Mouse (Mus musculus) CH12.LX (cell line): ENCODE data around the gene Zdhhc11.

Experiments used
- CHD1 ChIP-seq: IDR thresholded peaks from 2 replicates; pipeline ENCODE4 v1.6.1; 2012; ENCODE audit warnings: low read depth, low read length, improper control_type of control experiment, inconsistent platforms
- CTCF ChIP-seq, 2 experiments: IDR thresholded peaks in 1 of 2; conservative IDR thresholded peaks in 1 of 2; 2 replicates each; pipeline ENCODE4 v1.5.1; 2011 to 2012; ENCODE audit warnings: low read depth in 2 of 2, low read length in 2 of 2, improper control_type of control experiment in 1 of 2, inconsistent platforms in 1 of 2, mild to moderate bottlenecking in 1 of 2, moderate library complexity in 1 of 2
- IRF4 ChIP-seq: IDR thresholded peaks from 2 replicates; pipeline ENCODE4 v1.6.1; 2014; ENCODE audit warnings: low read depth, mild to moderate bottlenecking, inconsistent platforms, low read length, improper control_type of control experiment
- MAFK ChIP-seq: IDR thresholded peaks from 2 replicates; pipeline ENCODE4 v1.6.1; 2011; ENCODE audit warnings: low read length, improper control_type of control experiment; ENCODE audit not compliant: insufficient replicate concordance
- POLR2A ChIP-seq: IDR thresholded peaks from 2 replicates; pipeline ENCODE4 v1.6.1; 2011; ENCODE audit warnings: low read depth, mild to moderate bottlenecking, improper control_type of control experiment, low read length
- TCF12 ChIP-seq: IDR thresholded peaks from 2 replicates; pipeline ENCODE4 v1.6.1; 2014; ENCODE audit warnings: low read depth, mild to moderate bottlenecking, inconsistent platforms, low read length, improper control_type of control experiment
- USF1 ChIP-seq: IDR thresholded peaks from 2 replicates; pipeline ENCODE4 v1.6.1; 2014; ENCODE audit warnings: low read depth, mild to moderate bottlenecking, inconsistent platforms, low read length, improper control_type of control experiment

GRCm38 (mm10) chr13:73955531-73955930 is 8.1 kb upstream of the Zdhhc11 start:
- TF ChIP-seq POLR2A, result no peak
- TF ChIP-seq CHD1, result no peak
- no peak for TF ChIP-seq CTCF (conservative IDR thresholded peaks at IDR 0.05 in 1 of 2, IDR thresholded peaks at IDR 0.05 in 1 of 2; ENCODE audit: low read depth in 2 of 2, low read length in 2 of 2)
- TF ChIP-seq IRF4, result no peak
- no peak for TF ChIP-seq TCF12
- no peak for TF ChIP-seq MAFK
- no peak for TF ChIP-seq USF1
